Mouse (Mus musculus) E14TG2a.4 (cell line): Measurements from ENCODE around the gene Tspan3.

ENCODE experiments used
- CTCF ChIP-seq: conservative IDR thresholded peaks from 2 replicates; pipeline ENCODE4 v1.5.1; 2014; ENCODE audit warnings: low read length
- NANOG ChIP-seq: IDR thresholded peaks from 2 replicates; pipeline ENCODE4 v1.6.1; 2014; ENCODE audit warnings: borderline replicate concordance, low read length, mixed read lengths
- POU5F1 ChIP-seq: IDR thresholded peaks from 2 replicates; pipeline ENCODE4 v1.6.1; 2014; ENCODE audit warnings: low read length, borderline replicate concordance

DNA sequence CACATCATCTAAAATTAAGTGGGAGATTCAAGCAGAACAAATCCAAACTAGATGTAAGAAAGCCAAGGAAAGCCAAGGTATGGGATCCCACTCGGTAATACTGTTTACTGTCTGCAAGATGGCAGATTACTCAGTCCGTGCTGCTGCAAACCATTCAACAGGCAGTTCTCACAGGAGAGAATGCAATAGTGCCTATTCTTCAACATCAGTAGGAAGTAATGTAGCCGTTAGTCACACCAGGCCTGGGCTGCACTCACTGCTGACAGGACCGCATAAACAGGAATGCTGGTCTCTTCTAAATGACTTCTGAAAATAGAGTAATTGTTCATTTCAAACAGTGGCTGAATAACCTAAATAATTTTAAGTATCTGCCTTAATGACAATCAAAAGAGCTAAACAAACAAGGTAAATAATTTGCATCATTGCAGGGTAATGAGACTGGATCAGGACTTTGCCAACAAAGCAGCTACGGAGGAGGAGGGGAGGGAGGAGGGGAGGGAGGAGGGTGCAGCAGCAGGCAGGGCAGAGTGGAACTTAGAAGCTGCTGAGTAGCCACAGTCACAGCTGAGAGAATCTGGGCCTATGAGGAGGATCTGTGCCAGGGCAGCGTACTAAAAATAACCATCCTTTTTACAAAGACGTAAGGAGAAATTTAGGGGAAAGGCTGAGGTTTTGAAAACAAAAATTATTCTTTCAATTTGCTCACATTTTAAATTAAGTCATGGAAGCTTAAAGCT lies 13.4 kb downstream of the Tspan3 start:
- no peak for TF ChIP-seq CTCF
- TF ChIP-seq NANOG: no peak
- no peak for TF ChIP-seq POU5F1
